Mouse (Mus musculus) retina, postnatal 1 day (tissue): ENCODE results near the gene Igf2bp2.

Experiments
- DNase-seq: peaks from one replicate; pipeline ENCODE4 v3.0.0-alpha.2; 2012

Igf2bp2 gene

GRCm38 (mm10) chr16:22147131-22147530, 16.0 kb downstream of the Igf2bp2 start:
- no peak for DNase-seq

- DNase-seq = no peak
Observed at GRCm38 (mm10) chr16:22146071-22146470, 17.0 kb downstream of the Igf2bp2 start.

- no peak for DNase-seq
Observed at GRCm38 (mm10) chr16:22144490-22144889, 18.6 kb downstream of the Igf2bp2 start.

GRCm38 (mm10) chr16:22140861-22141260, 22.2 kb downstream of the Igf2bp2 start:
- no peak for DNase-seq

- DNase-seq = no peak
Observed at GRCm38 (mm10) chr16:22139821-22140220, 23.3 kb downstream of the Igf2bp2 start.

GRCm38 (mm10) chr16:22136198-22136597, 26.9 kb downstream of the Igf2bp2 start:
- peak; percentile 55 for DNase-seq

- peak; percentile 50 for DNase-seq
Observed at GRCm38 (mm10) chr16:22131321-22131720, 31.8 kb downstream of the Igf2bp2 start.

- no peak for DNase-seq
Observed at GRCm38 (mm10) chr16:22129511-22129910, 33.6 kb downstream of the Igf2bp2 start.

- no peak for DNase-seq
Observed at GRCm38 (mm10) chr16:22128595-22128994, 34.5 kb downstream of the Igf2bp2 start.

- DNase-seq = no peak
Observed at GRCm38 (mm10) chr16:22127806-22128205, 35.3 kb downstream of the Igf2bp2 start.

- no peak for DNase-seq
Observed at GRCm38 (mm10) chr16:22126936-22127335, 36.2 kb downstream of the Igf2bp2 start.

- no peak for DNase-seq
Observed at GRCm38 (mm10) chr16:22124325-22124918, 38.7 kb downstream of the Igf2bp2 start.

- peak; percentile 63 for DNase-seq
Observed at GRCm38 (mm10) chr16:22123658-22124057, 39.4 kb downstream of the Igf2bp2 start.

GRCm38 (mm10) chr16:22121109-22121508, 42.0 kb downstream of the Igf2bp2 start:
- DNase-seq = no peak

- DNase-seq = no peak
Observed at GRCm38 (mm10) chr16:22119524-22119923, 43.6 kb downstream of the Igf2bp2 start.

GRCm38 (mm10) chr16:22118716-22119501, 44.2 kb downstream of the Igf2bp2 start:
- no peak for DNase-seq

GRCm38 (mm10) chr16:22118151-22118550, 44.9 kb downstream of the Igf2bp2 start:
- no peak for DNase-seq

GRCm38 (mm10) chr16:22116748-22117147, 46.4 kb downstream of the Igf2bp2 start:
- DNase-seq = no peak

GRCm38 (mm10) chr16:22116058-22116457, 47.0 kb downstream of the Igf2bp2 start:
- no peak for DNase-seq

GRCm38 (mm10) chr16:22110036-22110435, 53.1 kb downstream of the Igf2bp2 start:
- no peak for DNase-seq

- no peak for DNase-seq
Observed at GRCm38 (mm10) chr16:22109159-22109558, 53.9 kb downstream of the Igf2bp2 start.

GRCm38 (mm10) chr16:22107897-22108516, 55.1 kb downstream of the Igf2bp2 start:
- DNase-seq = peak; percentile 81

- no peak for DNase-seq
Observed at GRCm38 (mm10) chr16:22106012-22106584, 57.0 kb downstream of the Igf2bp2 start.

- peak; percentile 13 for DNase-seq
Observed at GRCm38 (mm10) chr16:22100067-22100466, 63.0 kb downstream of the Igf2bp2 start.
